28 mouse cellular contexts compared by ENCODE assay signal in the genomic region with DNA sequence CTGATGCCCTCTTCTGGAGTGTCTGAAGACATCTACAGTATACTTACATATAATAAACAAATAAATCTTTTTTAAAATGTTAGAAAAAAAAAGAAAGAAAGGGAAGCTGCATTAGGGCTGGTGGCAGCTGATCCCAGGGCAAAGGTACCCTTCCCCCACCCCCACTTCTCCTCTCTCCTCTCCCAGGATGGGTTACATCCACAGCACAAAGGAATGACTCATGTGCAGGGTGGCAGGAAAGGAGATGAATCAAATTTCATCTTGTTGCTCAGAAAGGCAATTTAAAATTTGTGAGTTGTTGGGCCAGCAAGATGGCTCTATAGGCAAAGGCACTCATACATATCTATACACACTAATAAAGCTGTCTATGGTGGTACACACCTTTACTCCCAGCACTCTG. TPM values are rescaled to one million over a fixed set of nuclear protein-coding genes. Genes with fewer than 3 reads are reported as not detected.
DNase-seq lines count a peak whose midpoint lies in the region; ATAC-seq and TF ChIP-seq lines count a peak whose summit lies in the region.
"Had no signal": no experiment of that assay in that cellular context is flagged by ENCODE, and none has a peak within 500 bp of the region (broad histone marks: within the 10 kb centered on the region; RNA-seq: fewer than 3 reads in every experiment).

No protein-coding gene starts in this region.

- H3K4me2 ChIP-seq in myocyte (ENCODE audit: low read depth) = peak overlapping the region; percentile 31
- H3K4me2 ChIP-seq: forebrain, embryonic 13.5 days; heart, embryonic 12.5 days; heart, embryonic 15.5 days; hindbrain, embryonic 13.5 days had no signal

- H3K79me2 ChIP-seq in heart, adult 2 months (replicated peaks; ENCODE audit: control insufficient read depth, insufficient read depth, low read length) = no peaks in the 10 kb centered on the region
- no peaks in the 10 kb centered on the region for H3K79me2 ChIP-seq in myocyte (ENCODE audit: control insufficient read depth, insufficient read depth)

- TF ChIP-seq EP300 in heart, adult 2 months (IDR thresholded peaks at IDR 0.05; ENCODE audit: insufficient read depth, low read depth, low read length) = no peak

- H3ac ChIP-seq in myocyte (ENCODE audit: control insufficient read depth, insufficient read length) = no peak overlapping the region

- ATAC-seq in CD4-positive, CD25-positive, alpha-beta regulatory T cell, adult 4 months = no peak
- ATAC-seq: activated CD4-positive, CD25-positive, alpha-beta regulatory T cell, adult 4 months; forebrain, embryonic 13.5 days; forebrain, embryonic 16.5 days; hindbrain, embryonic 16.5 days; inflammation-experienced regulatory T-cells, adult 6 months; intestine, embryonic 16.5 days had no signal

- H3K4me3 ChIP-seq in heart, adult 2 months = no peak overlapping the region
- no peak overlapping the region for H3K4me3 ChIP-seq in myocyte
- H3K4me3 ChIP-seq in kidney, adult 2 months (ENCODE audit: insufficient read depth, low read depth, low read length) = no peak overlapping the region
- H3K4me3 ChIP-seq: forebrain, embryonic 10.5 days; forebrain, embryonic 13.5 days; heart, embryonic 12.5 days; heart, embryonic 15.5 days; hindbrain, embryonic 10.5 days; hindbrain, embryonic 13.5 days had no signal

- H3K36me3 ChIP-seq in heart, adult 2 months (ENCODE audit: control insufficient read depth, insufficient read depth, low read length) = peaks cover 5% of the 10 kb centered on the region
- no peaks in the 10 kb centered on the region for H3K36me3 ChIP-seq in myocyte (ENCODE audit: control insufficient read depth, insufficient read depth)
- H3K36me3 ChIP-seq in kidney, adult 2 months (ENCODE audit: control insufficient read depth, insufficient read depth, low read length) = no peaks in the 10 kb centered on the region
- H3K36me3 ChIP-seq: forebrain, embryonic 10.5 days; G1E; heart, embryonic 12.5 days; heart, embryonic 15.5 days; hindbrain, embryonic 10.5 days; hindbrain, embryonic 13.5 days had no signal

- TF ChIP-seq POLR2A in heart, adult 2 months (IDR thresholded peaks at IDR 0.05; ENCODE audit: insufficient read depth, low read depth, low read length) = no peak
- no peak for TF ChIP-seq POLR2A in myocyte (IDR thresholded peaks at IDR 0.05; ENCODE audit: insufficient read length, low read depth)
- no peak for TF ChIP-seq POLR2A in kidney, adult 2 months (IDR thresholded peaks at IDR 0.05; ENCODE audit: low read depth, low read length)

- no peak for TF ChIP-seq CTCF in heart, adult 2 months (IDR thresholded peaks at IDR 0.05)
- no peak for TF ChIP-seq CTCF in kidney, adult 2 months (conservative IDR thresholded peaks at IDR 0.05; ENCODE audit: insufficient read depth, insufficient read length, low read depth, low read length)

- H3K27me3 ChIP-seq in heart, adult 2 months (ENCODE audit: control insufficient read depth, insufficient read depth, low read length) = no peaks in the 10 kb centered on the region
- H3K27me3 ChIP-seq in myocyte (ENCODE audit: control insufficient read depth, insufficient read depth, insufficient read length) = no peaks in the 10 kb centered on the region
- H3K27me3 ChIP-seq in kidney, adult 2 months (replicated peaks; ENCODE audit: control insufficient read depth, insufficient read depth, low read length) = no peaks in the 10 kb centered on the region
- H3K27me3 ChIP-seq: CH12.LX; forebrain, embryonic 13.5 days; heart, embryonic 12.5 days; heart, embryonic 15.5 days; hindbrain, embryonic 13.5 days had no signal

- DNase-seq in heart, adult 11 months = peak; percentile 37
- no peak for DNase-seq in heart, adult 2 months
- DNase-seq in NIH3T3 (ENCODE audit: low read depth) = peak; percentile 65
- no peak for DNase-seq in kidney, adult 2 months
- DNase-seq: adrenal gland, adult 8-10 months; adrenal gland, postnatal 25 days; cerebellum, adult 18-20 months; cerebellum, adult 9-10 months; cerebellum, postnatal 14 days; gastrocnemius, postnatal 10 days; gastrocnemius, postnatal 36 days; heart, postnatal 10 days; heart, postnatal 36 days had no signal

- H3K9ac ChIP-seq in heart, adult 2 months (ENCODE audit: low read depth, low read length) = no peak overlapping the region
- H3K9ac ChIP-seq: forebrain, embryonic 13.5 days; heart, embryonic 12.5 days; heart, embryonic 15.5 days; hindbrain, embryonic 13.5 days had no signal

- peaks cover 1% of the 10 kb centered on the region; the same call in 1 of the 2 replicates for H3K4me1 ChIP-seq in heart, adult 2 months (ENCODE audit: control insufficient read depth, insufficient read depth, low read length)
- no peaks in the 10 kb centered on the region; the same call in 1 of the 2 replicates for H3K4me1 ChIP-seq in kidney, adult 2 months (ENCODE audit: control insufficient read depth, insufficient read depth, low read length)
- H3K4me1 ChIP-seq: forebrain, embryonic 13.5 days; hindbrain, embryonic 13.5 days had no signal

- intact Hi-C loops in heart, adult 2 months (cut with DNase I) = no loop called here

- no peak overlapping the region for H3K27ac ChIP-seq in heart, adult 2 months
- H3K27ac ChIP-seq in kidney, adult 2 months (ENCODE audit: insufficient read depth, low read depth, low read length) = no peak overlapping the region
- H3K27ac ChIP-seq: forebrain, embryonic 10.5 days; forebrain, embryonic 13.5 days; heart, embryonic 15.5 days; hindbrain, embryonic 10.5 days; hindbrain, embryonic 13.5 days had no signal

TF ChIP-seq in myocyte, 11 proteins besides CTCF, POLR2A, EP300 and RAD21:
- TF ChIP-seq MYOG (IDR thresholded peaks at IDR 0.05; ENCODE audit: control insufficient read depth in 1 of 3, insufficient read depth in 1 of 3, insufficient read length in 2 of 3, low read depth in 2 of 3) (no peak), MYOD1 (IDR thresholded peaks at IDR 0.05; ENCODE audit: control insufficient read depth in 1 of 3, insufficient read length in 2 of 3, low read depth in 2 of 3) (peak in 1 of 3 experiments; percentile 32), TCF3 (IDR thresholded peaks at IDR 0.05; ENCODE audit: insufficient read length, low read depth) (no peak)

RNA-seq across cellular contexts. Expression of a gene that starts 6.9 kb away (rescaled TPM):
- total RNA-seq in heart, adult 2 months (2021) = 100 to 1,000 TPM; 115 to 120 TPM
- polyA plus RNA-seq in heart, adult 2 months (2012; rRNA removed) = 89.4 and 117 TPM in 2 replicates
- polyA plus RNA-seq in myocyte (2012; fragmentation: generic; extraction: Trizol) = 247 TPM
- 10 to 100 TPM; 29.0 to 29.7 TPM for polyA plus RNA-seq in CD4-positive, CD25-positive, alpha-beta regulatory T cell, adult 4 months (2017; shearing (Covaris generic))
- 143 and 152 TPM in 2 replicates for polyA plus RNA-seq in kidney, adult 2 months (2012; rRNA removed)

Comparison
In these comparisons a context has a peak if more than half of its experiments do, and no peak if none do; other contexts are left out.
1. DNase-seq: peak in heart, adult 11 months (single experiment) and NIH3T3 (single experiment); none in heart, adult 2 months (0 of 2) and kidney, adult 2 months (single experiment).